Mouse (Mus musculus) heart, embryonic 14.5 days (tissue): ENCODE data around the gene Lin7a. TPM values are rescaled to one million over a fixed set of nuclear protein-coding genes. Genes with fewer than 3 reads are reported as not detected.

Experiments
- ATAC-seq: fragments of 200-750 bp; cut with Nextera tagmentation; 2 replicates; pipeline ENCODE4 v1.8.0; 2017; ENCODE audit warnings: low read depth, moderate TSS enrichment; ENCODE audit not compliant: insufficient number of reproducible peaks, insufficient read depth, low FRiP score
- H3K27ac ChIP-seq, 2 experiments: fragments of 200-500 bp in 1 of 2; fragments of 300-500 bp in 1 of 2; sonication (generic) in 1 of 2; replicated peaks in 1 of 2; 2 replicates each; pipeline ENCODE4 v1.5.1; 2012 to 2014; ENCODE audit warnings: low read depth in 2 of 2, low read length in 2 of 2, control low read depth in 1 of 2, mild to moderate bottlenecking in 1 of 2, mixed read lengths in 1 of 2; ENCODE audit not compliant: control insufficient read depth in 1 of 2, insufficient read depth in 1 of 2
- H3K27me3 ChIP-seq: fragments of 300-500 bp; sonication (generic); 2 replicates; pipeline ENCODE4 v1.6.1; 2014; ENCODE audit warnings: mild to moderate bottlenecking, low read length, control low read depth; ENCODE audit not compliant: control insufficient read depth, insufficient read depth
- H3K36me3 ChIP-seq: fragments of 300-500 bp; sonication (generic); 2 replicates; pipeline ENCODE4 v1.6.1; 2014; ENCODE audit warnings: mild to moderate bottlenecking, control low read depth, low read length, mixed read lengths; ENCODE audit not compliant: control insufficient read depth, insufficient read depth
- H3K4me1 ChIP-seq, 2 experiments: fragments of 200-500 bp in 1 of 2; fragments of 300-500 bp in 1 of 2; sonication (generic) in 1 of 2; 2 replicates each; pipeline ENCODE4 v1.6.1; 2012 to 2014; ENCODE audit warnings: low read length in 2 of 2, control low read depth in 1 of 2, mixed read lengths in 1 of 2; ENCODE audit not compliant: control insufficient read depth in 2 of 2, insufficient read depth in 2 of 2
- H3K4me2 ChIP-seq: fragments of 300-500 bp; sonication (generic); 2 replicates; pipeline ENCODE4 v1.6.1; 2014; ENCODE audit warnings: mild to moderate bottlenecking, low read length
- H3K4me3 ChIP-seq, 2 experiments: fragments of 200-500 bp in 1 of 2; fragments of 300-500 bp in 1 of 2; sonication (generic) in 1 of 2; 2 replicates each; pipeline ENCODE4 v1.5.1; 2012 to 2014; ENCODE audit warnings: low read length in 2 of 2, mild to moderate bottlenecking in 2 of 2, control low read depth in 1 of 2, low read depth in 1 of 2, moderate library complexity in 1 of 2; ENCODE audit not compliant: control insufficient read depth in 1 of 2, insufficient read depth in 1 of 2
- H3K9ac ChIP-seq: fragments of 300-500 bp; sonication (generic); 2 replicates; pipeline ENCODE4 v1.6.1; 2014; ENCODE audit warnings: mild to moderate bottlenecking, low read length
- H3K9me3 ChIP-seq: fragments of 300-500 bp; sonication (generic); 2 replicates; pipeline ENCODE4 v1.6.1; 2016; ENCODE audit warnings: low read length, control low read depth; ENCODE audit not compliant: control insufficient read depth
- WGBS: fragments of 180-500 bp; shearing (Covaris S2); extraction: QIAGEN DNeasy Blood & Tissue Kit; methylation state at CpG from one replicate; pipeline ENCODE4 v1.1.7; 2014; 5-methylcytosine and 5-hydroxymethylcytosine counted together
- polyA plus RNA-seq: library from polyadenylated mRNA; unstranded; fragments of >200 nt; fragmentation: Nextera tagmentation; extraction: Ambion mirVana; gene quantifications from 2 replicates; pipeline ENCODE4 v1.2.1, GENCODE M21; 2014

The Lin7a gene
- polyA plus RNA-seq, 1 experiment from 2014 or later = 2.5 TPM

DNA sequence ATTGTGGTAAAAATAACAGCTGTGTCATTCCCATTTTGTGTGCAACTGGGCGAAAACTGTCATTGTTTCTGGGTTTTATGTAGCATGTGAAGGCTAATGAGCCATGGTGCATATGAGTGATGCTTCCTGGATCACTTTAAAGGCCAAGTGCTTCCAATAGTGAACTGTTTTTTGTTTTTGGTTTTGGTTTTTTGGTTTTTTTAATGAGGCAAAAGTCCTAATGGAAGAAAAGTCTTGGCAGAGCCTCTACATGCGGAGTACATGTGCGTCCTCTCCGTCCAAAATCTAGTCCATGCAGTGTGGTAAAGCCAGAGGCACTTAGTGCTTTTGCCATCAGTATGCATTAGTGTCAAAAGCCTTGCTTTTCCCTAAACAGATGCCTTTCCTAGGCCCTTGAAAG lies 69.7 kb downstream of the Lin7a start:
- ATAC-seq = no peak
- Histone ChIP-seq H3K27ac (no peak overlapping the region), H3K27me3 (no peaks in the 10 kb centered on the region), H3K36me3 (no peaks in the 10 kb centered on the region), H3K4me3 (no peak overlapping the region), H3K4me2 (no peak overlapping the region), H3K9ac (no peak overlapping the region), H3K4me1 (no peaks in the 10 kb centered on the region; a peak in 1 of 4 replicates), H3K9me3 (no peaks in the 10 kb centered on the region)
- 90% methylated on average over 4 of the region's 4 CpGs for WGBS

DNA sequence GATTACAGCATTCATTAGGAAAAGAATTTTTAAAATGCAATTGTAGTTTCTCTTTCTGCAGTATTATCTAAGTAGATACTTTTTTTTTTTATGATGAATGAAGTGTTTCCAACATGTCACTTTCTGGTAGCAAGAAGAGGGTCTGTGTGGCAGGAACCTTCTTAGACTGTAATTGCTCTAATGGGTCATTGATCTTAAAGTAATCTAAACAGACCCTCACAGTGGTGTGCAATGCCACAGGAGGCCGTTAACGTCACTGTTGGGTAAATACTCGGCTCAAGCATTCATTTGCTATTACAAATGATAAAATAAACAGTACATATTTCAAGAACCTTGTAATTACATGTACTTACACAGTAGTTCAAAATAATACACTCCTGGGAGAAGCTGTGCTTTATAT lies 72.7 kb downstream of the Lin7a start:
- no peaks in the 10 kb centered on the region for H3K9me3 ChIP-seq
- H3K36me3 ChIP-seq = no peaks in the 10 kb centered on the region
- H3K4me3 ChIP-seq = no peak overlapping the region
- H3K27ac ChIP-seq = no peak overlapping the region
- no peak overlapping the region for H3K9ac ChIP-seq
- H3K4me2 ChIP-seq = peak overlapping the region; percentile 21; the same call in 1 of the 2 replicates
- ATAC-seq = no peak
- WGBS = 45% methylated on average over 3 of the region's 3 CpGs
- no peaks in the 10 kb centered on the region for H3K27me3 ChIP-seq
- H3K4me1 ChIP-seq = no peaks in the 10 kb centered on the region; a peak in 1 of 4 replicates

DNA sequence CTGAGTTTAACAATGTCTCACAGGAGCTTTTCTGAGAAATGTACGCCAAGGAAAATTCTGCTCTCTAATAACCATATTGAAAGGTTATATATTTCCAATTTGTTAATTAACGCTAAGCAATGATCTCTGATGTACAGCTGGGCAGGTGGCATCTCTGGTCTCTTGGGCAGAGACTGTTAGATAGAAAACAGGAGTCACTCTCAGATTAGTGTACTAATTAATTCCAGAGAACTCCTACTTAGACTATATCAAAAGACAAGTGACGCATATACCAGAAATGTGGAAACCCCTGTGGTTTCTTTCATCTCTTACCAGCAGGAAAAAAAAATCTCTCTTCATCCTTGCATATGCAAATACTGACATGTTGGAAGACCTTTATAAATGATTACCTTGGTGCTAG lies 76.4 kb downstream of the Lin7a start:
- Histone ChIP-seq H3K9me3 (no peaks in the 10 kb centered on the region), H3K9ac (no peak overlapping the region), H3K4me2 (no peak overlapping the region), H3K4me1 (no peaks in the 10 kb centered on the region; a peak in 1 of 4 replicates), H3K36me3 (no peaks in the 10 kb centered on the region), H3K27me3 (no peaks in the 10 kb centered on the region), H3K4me3 (no peak overlapping the region), H3K27ac (no peak overlapping the region)
- no peak for ATAC-seq
- 78% methylated on average over 3 of the region's 3 CpGs for WGBS

DNA sequence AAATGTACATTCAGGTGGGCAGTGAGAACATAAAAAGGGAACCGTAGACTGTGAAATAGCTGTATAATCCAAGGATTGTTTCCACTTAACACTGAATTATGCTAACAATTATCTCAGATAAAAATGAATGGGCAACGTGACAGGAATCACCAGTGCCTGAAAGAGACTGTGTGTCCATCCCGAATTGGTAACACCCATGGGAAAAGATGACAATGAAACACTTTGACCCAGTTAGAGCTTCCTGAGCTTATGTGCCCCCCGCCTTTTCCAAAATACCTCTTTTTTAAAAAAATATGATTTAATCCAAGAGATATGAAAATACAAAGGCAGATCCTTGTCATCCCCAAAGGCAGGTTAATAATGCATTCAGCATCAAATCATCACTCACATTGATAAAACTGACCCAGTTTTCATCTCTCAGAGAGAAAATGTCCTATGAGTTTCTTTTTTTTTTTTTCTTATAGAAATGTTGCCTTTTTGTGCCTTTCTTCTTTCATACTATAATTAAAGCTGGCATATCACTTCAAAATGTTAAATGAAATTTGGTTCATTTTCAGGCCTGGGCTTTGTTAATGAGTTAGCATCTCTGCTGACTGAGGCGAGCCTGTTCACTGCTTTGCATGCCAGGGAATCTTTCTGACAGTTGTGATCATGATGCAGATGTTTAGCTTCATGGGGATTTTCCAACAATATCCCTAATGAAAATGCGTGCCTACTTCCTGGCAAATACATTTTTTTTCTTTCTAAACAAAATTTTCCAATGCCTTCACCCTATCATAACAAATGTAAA lies 80.4 kb downstream of the Lin7a start:
- Histone ChIP-seq H3K4me2 (no peak overlapping the region), H3K27ac (no peak overlapping the region), H3K9ac (no peak overlapping the region), H3K27me3 (no peaks in the 10 kb centered on the region), H3K4me3 (no peak overlapping the region), H3K4me1 (no peaks in the 10 kb centered on the region), H3K36me3 (no peaks in the 10 kb centered on the region), H3K9me3 (no peaks in the 10 kb centered on the region)
- no peak for ATAC-seq
- WGBS = 67% methylated on average over 6 of the region's 6 CpGs

DNA sequence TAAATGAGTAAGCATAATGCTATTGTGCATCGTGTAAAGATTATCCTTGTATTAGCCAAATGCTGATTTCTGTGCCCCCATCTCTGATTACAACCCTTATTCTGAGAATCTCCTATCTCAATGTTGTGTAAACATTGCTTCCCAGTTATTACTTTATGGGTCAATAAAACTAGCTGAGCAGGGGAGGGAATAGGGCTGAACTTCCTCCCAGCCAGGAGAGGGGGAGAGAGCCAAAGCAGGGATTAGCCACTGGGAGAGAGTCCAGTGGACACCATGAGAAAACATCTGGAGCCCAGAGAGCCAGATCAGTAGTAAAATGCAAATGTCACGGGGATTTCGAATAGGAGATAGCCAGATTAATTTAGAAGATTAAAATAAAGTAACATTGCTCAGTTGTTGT lies 82.0 kb downstream of the Lin7a start:
- H3K4me1 ChIP-seq = no peaks in the 10 kb centered on the region
- no peaks in the 10 kb centered on the region for H3K36me3 ChIP-seq
- H3K27ac ChIP-seq = no peak overlapping the region
- ATAC-seq = no peak
- 80% methylated on average over 3 of the region's 3 CpGs for WGBS
- H3K9me3 ChIP-seq = no peaks in the 10 kb centered on the region
- H3K4me2 ChIP-seq = no peak overlapping the region
- H3K4me3 ChIP-seq = no peak overlapping the region
- no peak overlapping the region for H3K9ac ChIP-seq
- no peaks in the 10 kb centered on the region for H3K27me3 ChIP-seq

DNA sequence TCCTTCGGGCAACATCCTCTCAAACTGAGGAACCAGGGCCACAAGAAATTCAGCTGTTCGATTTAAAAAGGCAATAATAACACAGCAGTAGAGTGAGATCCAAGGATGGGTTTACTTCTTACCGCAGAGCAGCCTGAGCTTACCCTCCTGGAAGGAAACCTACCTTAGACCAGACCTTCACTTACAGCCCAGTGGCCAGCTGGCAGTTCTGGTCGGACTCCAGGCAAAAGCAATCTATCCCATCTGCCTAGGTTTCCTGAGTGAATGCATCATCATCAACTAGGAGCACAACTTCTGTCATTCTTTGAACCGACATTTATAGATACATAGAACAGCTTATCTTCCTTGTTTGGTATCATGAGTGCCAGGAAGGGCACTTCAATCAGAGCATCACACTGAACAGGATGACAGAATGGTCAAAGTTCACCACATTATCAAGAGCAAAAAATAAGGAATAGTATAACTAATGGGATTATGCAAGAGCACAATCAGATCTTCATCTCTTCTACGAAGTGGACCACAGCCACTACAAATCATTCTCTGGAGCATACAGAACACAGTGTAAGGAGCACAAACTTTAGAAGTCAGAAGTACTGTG lies 87.1 kb downstream of the Lin7a start:
- Histone ChIP-seq H3K27me3 (no peaks in the 10 kb centered on the region), H3K4me1 (0 out of 4 replicates have a peak, but pooled peaks cover 0 to 3% of the 10 kb centered on the region in 2 experiments), H3K4me3 (no peak overlapping the region), H3K9ac (no peak overlapping the region), H3K4me2 (no peak overlapping the region), H3K36me3 (no peaks in the 10 kb centered on the region), H3K9me3 (no peaks in the 10 kb centered on the region), H3K27ac (no peak overlapping the region)
- WGBS = 75% methylated on average over 6 of the region's 6 CpGs
- ATAC-seq = no peak

DNA sequence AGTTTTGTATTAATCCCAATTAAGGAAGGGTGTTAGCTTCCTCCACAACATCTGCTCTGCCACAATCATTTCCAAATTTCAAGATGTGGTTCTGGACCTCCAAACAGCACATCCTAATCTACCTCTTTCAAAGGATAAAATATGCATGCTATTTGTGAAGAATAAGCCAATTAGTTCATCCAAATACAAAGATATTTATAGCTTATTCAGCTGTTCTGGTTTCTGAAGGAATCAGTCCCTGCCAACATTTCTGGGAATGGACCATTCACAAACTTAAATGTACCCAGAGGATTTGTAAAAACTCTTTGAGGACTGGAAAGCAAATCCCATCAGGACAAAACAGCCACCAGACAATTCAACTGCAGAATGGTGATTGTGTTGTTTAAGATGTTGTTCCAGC lies 87.8 kb downstream of the Lin7a start:
- Histone ChIP-seq H3K4me1 (0 out of 4 replicates have a peak, but pooled peaks cover 0 to 3% of the 10 kb centered on the region in 2 experiments), H3K9me3 (no peaks in the 10 kb centered on the region), H3K9ac (no peak overlapping the region), H3K36me3 (no peaks in the 10 kb centered on the region), H3K4me3 (no peak overlapping the region), H3K27ac (no peak overlapping the region), H3K27me3 (no peaks in the 10 kb centered on the region), H3K4me2 (no peak overlapping the region)
- ATAC-seq = no peak
